Mouse (Mus musculus) gastrocnemius, adult 2 months (tissue): ENCODE measurements at regions not wholly inside any gene's neighbourhood (a gene's known extent, or its start where the extent isn't known, plus 50 kb on each side); places are given as distances from the start of the nearest gene placed in this dataset.

Source experiments
- DNase-seq: peaks from one replicate; pipeline ENCODE4 v3.0.0; 2022
- H3K27ac ChIP-seq: fragments of 200-600 bp; 2 replicates; pipeline ENCODE4 v1.8.1; 2022; ENCODE audit warnings: mild to moderate bottlenecking
- H3K4me3 ChIP-seq: fragments of 200-600 bp; 2 replicates; pipeline ENCODE4 v1.8.1; 2022; ENCODE audit warnings: mild to moderate bottlenecking, moderate library complexity
- CTCF ChIP-seq: fragments of 200-600 bp; IDR thresholded peaks from 2 replicates; pipeline ENCODE4 v1.8.1; 2022; ENCODE audit warnings: antibody characterized with exemption, mild to moderate bottlenecking, moderate library complexity
- intact Hi-C: fragments of 180-260 bp; cut with DNase I; formaldehyde crosslinking; loops from one replicate; pipeline ENCODE4 v1.15.1; 2025

DNA sequence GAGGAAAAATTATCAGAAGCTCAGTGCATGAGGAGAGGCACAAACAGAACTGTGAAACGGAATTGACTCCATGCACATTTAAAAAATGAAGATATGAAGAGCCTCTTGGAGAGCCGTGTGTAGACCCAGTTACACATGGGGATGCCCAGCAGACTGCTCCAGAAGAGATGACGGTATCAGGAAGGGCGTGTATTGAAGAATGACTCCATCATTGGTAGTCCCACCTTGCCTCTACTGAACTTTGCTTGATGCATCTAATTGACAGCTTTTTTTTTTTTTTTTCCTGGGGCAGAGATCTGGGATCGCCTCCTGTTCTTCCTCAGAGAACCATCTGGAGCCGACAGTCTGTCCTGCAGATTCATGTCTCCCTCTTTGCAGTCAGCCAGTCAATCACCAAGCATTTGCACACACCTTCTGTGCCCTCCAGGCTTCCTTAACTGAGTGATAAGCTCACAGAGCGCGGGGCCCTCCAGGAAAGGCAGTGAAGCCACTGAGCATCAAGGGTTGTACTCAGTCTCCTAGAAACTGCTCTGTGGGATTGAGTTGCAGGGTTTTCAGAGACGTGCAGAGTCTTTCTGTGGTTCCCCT, 57.6 kb upstream of the D1Pas1 start:
- Histone ChIP-seq H3K27ac (no peak overlapping the region), H3K4me3 (no peak overlapping the region)
- no peak for DNase-seq
- TF ChIP-seq CTCF = no peak
- intact Hi-C loops = no loop called here

DNA sequence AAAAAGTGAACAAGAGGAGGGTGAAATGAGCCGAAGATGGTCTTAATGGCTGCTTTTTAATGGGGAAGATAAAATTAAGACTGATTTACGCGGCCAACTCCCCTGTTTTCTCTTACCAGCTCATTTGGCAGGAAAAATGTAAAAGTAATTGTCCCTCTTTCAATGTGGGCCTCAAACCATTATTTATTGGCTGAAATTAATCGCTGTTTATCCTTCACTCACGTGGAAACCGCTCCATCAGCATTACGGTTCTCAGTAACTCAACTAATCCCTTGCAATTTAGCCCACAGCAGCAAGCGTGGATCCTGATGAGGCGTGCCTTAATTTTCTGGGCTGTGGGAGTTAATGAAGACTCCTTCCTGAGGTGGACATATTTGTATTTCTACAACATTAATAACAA, 58.1 kb upstream of the D1Pas1 start:
- Histone ChIP-seq H3K27ac (no peak overlapping the region), H3K4me3 (no peak overlapping the region)
- DNase-seq = no peak
- intact Hi-C loops = no loop called here
- no peak for TF ChIP-seq CTCF

DNA sequence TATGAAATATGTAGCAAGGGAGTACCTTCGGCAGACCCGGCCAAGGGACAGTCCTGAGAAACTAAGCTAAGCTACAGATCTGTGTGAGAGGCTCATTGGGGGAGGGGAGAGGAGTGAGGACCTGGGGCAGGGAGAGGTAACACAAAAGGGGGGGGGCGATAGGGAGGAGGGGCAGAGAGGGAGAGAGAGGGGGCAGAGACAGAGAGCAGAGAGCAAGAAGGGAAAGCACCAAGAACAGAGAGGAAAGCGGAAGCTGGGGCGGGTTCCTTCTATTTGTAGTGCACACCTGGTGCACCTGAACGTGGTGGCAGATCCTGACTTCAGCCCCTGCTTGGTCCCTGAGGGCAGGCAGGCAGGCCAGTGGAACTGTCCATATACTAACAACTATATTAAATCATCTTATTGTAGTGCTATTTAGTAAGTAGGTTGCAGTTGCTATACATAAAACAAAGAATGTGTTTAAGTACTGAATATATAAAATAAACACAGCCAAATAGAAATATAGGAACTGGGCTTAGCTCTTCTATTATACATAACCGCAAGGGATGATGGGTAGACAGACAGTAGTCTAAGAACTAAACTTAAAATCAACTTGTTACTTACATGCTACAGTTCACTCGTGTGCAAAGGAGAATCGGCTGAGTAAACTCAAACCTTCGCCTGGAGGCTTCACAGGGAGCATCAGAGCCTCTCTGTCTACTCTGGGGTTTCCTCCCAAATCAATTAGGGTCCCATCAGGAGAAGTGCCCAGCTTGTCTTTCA, 59.6 kb upstream of the D1Pas1 start:
- intact Hi-C loops = no loop called here
- TF ChIP-seq CTCF = no peak

DNA sequence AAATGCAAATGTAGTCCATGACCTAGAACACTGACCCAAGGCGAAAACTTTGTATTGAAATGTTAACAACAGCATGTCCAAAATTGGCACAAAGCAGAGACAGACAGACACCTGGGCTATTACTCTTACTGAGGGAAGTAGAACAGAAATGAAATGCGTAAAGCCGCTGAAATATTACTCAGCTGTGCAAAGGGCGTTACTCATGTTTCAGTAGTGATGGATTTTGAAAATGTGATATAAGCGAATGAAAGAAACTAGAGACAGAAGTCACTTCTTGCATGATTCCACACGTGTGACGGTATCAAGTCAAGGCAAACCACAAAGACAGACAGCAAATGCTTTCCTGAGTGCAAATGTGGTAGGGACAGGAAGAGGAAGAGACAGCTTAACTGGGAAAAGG, 61.3 kb upstream of the D1Pas1 start:
- intact Hi-C loops = no loop called here
- H3K27ac ChIP-seq = no peak overlapping the region
- DNase-seq = no peak
- H3K4me3 ChIP-seq = no peak overlapping the region
- no peak for TF ChIP-seq CTCF

More for the DNA sequence above, 59.6 kb upstream of the D1Pas1 start:
- H3K27ac ChIP-seq = no peak overlapping the region
- no peak overlapping the region for H3K4me3 ChIP-seq
- no peak for DNase-seq

DNA sequence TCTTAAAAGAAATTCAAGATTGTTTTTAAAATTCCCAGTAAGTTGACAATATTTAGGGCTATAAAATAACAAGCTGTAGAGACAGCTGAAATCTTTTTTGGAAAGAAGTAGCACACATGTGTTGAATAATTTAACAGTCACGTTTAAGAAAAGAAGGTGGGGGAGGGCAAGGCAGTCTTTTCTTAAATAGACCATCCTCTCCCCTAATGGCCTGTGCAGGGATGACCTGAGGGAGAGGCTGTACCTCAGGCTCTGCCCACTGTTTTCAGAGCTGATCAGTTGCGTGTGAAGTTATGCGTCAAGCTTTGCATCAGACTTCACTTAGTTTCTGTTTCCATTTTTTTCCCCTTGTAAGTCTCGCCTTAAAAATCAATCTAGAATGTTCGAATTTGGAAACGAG, 65.7 kb upstream of the D1Pas1 start:
- DNase-seq = no peak
- no peak overlapping the region for H3K27ac ChIP-seq
- TF ChIP-seq CTCF = no peak
- no peak overlapping the region for H3K4me3 ChIP-seq
- intact Hi-C loops = no loop called here

DNA sequence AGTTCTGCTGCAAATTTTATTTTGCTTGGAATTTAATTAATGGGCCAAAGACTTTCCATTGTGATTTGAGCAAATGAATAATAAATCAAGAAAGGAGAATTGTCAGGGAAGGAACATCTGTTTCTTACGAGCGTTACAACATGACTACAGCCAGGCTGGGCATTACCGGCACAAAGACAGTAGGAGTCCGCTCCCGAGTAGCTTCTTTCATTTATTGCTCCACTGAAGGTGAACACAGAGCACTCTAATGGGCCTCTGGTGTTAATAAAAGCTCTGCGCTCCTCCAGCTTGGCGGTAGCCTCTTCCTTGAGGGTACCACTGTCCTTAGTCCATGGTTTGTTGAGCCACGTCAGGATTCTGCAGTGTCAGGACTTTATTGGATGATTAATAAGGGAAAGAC, 69.0 kb upstream of the D1Pas1 start:
- no peak overlapping the region for H3K4me3 ChIP-seq
- no peak overlapping the region for H3K27ac ChIP-seq
- no peak for TF ChIP-seq CTCF
- DNase-seq = no peak
- intact Hi-C loops = no loop called here

DNA sequence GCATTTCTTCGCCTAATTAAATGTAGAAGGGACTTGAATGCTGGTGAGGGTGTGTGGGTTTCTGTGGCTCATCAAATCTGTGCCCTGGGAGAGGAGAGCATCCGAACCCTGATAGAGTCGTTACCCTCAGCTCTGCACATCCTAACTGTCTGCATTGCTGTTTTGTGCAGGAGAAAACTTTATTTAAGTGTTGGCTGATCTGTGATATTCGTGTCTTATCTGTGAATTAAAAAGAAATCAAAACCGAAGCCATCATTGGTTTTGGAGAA, 77.7 kb upstream of the D1Pas1 start:
- intact Hi-C loops = no loop called here
- no peak for DNase-seq
- TF ChIP-seq CTCF = no peak
- Histone ChIP-seq H3K4me3 (no peak overlapping the region), H3K27ac (no peak overlapping the region)

DNA sequence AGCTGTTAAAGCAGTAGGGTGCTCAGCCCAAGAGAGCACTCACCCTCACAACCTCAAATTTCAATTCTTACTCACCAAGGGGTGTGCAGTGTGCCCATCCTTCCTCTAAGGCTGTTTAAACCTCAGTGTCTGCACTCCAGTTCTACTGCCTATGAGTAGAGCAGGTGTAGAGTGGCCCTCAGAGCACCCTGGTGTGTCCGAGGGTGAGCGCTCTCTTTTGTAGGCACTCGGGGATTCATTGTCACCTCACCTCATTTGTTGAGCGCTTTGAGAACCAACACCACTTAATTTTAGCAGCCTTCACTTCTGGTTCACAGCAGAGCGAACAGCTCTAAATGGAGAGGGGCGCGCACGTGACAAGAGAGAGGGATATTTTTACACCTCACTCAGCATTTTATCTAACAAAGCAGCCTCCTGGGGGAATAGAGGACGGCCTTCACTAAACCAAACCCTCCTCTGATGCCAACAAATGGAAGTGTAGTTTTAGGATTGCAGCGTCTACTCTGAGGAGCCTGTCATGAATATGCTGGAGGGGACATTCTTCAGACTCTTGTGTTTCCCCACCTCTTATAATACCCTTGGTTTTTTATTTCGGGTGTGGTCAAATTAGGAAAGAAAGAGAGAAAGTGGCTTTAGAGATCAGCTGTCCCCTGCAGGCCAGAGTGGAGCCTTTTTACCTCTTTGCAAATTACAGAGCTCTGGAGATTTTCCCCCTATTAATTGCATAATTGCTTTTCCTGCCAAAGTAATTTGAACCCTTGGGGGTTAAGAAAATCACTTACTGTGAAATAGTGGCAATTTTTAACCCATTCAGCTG, 78.2 kb upstream of the D1Pas1 start:
- no peak for TF ChIP-seq CTCF
- Histone ChIP-seq H3K4me3 (no peak overlapping the region), H3K27ac (no peak overlapping the region)
- no peak for DNase-seq
- intact Hi-C loops = no loop called here

DNA sequence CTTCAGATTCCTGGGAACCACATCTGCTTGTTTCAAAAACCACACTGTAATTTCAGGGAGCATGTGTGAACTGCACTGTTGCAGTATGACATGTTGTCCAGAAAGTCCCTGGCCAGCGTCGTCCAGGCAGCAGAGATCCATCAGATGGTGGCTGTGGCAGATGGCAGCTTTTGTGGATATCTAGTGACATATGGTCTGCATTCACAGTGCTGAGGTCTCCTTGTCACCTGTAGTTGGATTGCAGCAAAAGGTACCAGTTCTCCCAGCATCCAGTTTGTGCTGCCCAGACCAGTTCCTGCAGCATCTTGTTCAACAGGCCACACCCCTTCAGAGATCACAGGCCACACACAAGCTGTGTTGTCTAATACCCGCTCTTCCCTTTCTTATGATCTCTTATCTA, 80.1 kb upstream of the D1Pas1 start:
- intact Hi-C loops = no loop called here
- DNase-seq = no peak
- Histone ChIP-seq H3K4me3 (no peak overlapping the region), H3K27ac (no peak overlapping the region)
- no peak for TF ChIP-seq CTCF

DNA sequence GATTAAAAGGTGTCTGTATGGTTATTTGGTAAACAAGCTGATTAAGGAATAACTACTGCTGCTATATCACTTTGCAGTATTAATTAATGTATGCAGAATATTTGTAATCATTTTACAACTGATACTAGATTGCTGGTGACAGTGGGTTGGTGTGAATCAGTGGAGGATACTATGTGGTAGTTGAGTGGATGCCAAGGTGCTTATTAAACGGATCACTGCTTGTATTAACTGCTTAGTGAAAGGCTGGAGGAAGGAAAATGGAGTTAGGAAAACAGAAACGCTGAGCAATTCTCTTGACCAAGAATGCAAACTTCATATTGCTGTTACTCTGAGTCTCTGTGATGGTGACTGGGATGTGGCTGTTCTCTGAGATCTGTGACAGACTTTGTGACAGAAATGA, 86.8 kb upstream of the D1Pas1 start:
- Histone ChIP-seq H3K27ac (no peak overlapping the region), H3K4me3 (no peak overlapping the region)
- TF ChIP-seq CTCF = no peak
- DNase-seq = no peak
- intact Hi-C loops = no loop called here

DNA sequence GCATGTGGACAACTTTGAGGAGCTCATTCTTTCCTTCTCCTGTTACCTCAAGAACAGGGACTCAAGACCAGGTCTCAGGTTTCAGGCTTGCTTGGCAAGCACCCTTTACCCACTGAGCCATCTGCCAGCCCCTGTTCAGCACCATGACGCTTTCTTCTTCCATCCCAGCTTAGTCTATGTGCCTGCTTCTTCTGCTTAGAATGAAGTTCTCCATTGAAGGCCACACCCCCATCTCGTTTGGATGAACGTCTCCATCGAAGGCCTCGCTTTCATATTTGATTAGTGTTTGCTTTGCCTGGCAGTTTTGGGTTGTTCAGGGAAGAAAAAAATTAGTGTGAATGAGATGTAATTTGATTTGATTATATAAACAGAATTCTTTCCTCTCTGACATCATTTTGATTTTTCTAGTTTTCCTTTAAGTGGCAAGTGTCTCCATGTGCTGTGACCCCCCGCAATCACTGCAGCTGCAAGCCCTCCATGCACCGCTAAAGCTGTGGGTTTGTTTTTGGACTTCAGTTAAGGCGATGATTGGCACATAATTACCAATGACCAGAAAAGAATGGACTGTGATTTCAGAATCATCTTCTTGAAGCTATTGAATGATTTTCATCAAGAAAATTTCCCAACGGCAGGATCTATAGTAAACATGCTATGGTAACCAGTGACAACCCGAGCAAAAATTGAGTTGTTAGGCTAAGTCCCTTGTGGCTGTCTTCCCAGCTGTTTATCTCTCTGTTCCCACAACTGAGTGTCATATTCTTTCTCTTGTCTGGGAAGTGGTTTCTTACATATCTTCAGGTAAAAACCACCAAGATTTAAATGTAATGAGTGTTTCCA, 106.4 kb upstream of the D1Pas1 start:
- no peak for DNase-seq
- H3K27ac ChIP-seq = no peak overlapping the region
- intact Hi-C loops = no loop called here
- H3K4me3 ChIP-seq = no peak overlapping the region
- no peak for TF ChIP-seq CTCF

DNA sequence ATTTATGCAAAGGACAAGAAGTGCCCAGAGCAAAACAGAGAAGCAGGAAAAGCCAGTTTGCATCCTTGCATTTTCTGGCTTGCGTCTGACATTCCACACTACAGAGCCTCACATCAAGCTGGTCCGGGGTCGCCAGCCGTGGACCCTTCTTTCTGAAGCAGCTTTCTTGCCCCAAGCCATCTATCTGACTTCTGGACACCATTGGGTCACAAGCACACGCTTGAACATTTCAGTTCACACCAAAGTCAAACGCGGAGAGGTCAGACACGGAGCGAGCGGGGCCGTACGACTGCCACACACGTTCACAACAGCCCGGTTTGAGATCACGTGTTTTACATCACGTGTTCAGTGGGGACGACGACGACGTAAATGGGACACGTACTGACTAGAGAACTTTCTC, 108.9 kb upstream of the D1Pas1 start:
- no peak for TF ChIP-seq CTCF
- H3K27ac ChIP-seq = no peak overlapping the region
- intact Hi-C loops = no loop called here
- no peak overlapping the region for H3K4me3 ChIP-seq
- DNase-seq = no peak
